ENCODE assay signal across 8 mouse cellular contexts in genomic region chr4:154105381-154106001, GRCm38 (mm10). TPM values are rescaled to one million over a fixed set of nuclear protein-coding genes. Genes with fewer than 3 reads are reported as not detected.
DNase-seq lines count a peak whose midpoint lies in the region; ATAC-seq and TF ChIP-seq lines count a peak whose summit lies in the region.

No protein-coding gene starts in this region.

- H3K4me2 ChIP-seq in intestine, embryonic 16.5 days (ENCODE audit: low read depth, low read length), result peak overlapping the region; percentile 38
- peak overlapping the region; percentile 30 for H3K4me2 ChIP-seq in midbrain, embryonic 13.5 days (replicated peaks)

- TF ChIP-seq POLR2A in spleen, adult 2 months (IDR thresholded peaks at IDR 0.05; ENCODE audit: low read depth, low read length), result no peak

- intact Hi-C loops in gastrocnemius, adult 2 months (cut with DNase I), result no loop called here

- H3K36me3 ChIP-seq in intestine, embryonic 16.5 days (ENCODE audit: control insufficient read depth, insufficient read depth, low read length), result no peaks in the 10 kb centered on the region
- no peaks in the 10 kb centered on the region for H3K36me3 ChIP-seq in limb, embryonic 10.5 days
- H3K36me3 ChIP-seq in midbrain, embryonic 13.5 days, result no peaks in the 10 kb centered on the region
- H3K36me3 ChIP-seq in spleen, adult 2 months (ENCODE audit: control insufficient read depth, insufficient read depth, low read length), result no peaks in the 10 kb centered on the region

- no peak overlapping the region for H3K4me3 ChIP-seq in gastrocnemius, adult 2 months
- H3K4me3 ChIP-seq in intestine, embryonic 16.5 days (ENCODE audit: low read length), result peak overlapping the region; percentile 30
- peak overlapping the region; percentile 28; the same call in 1 of the 2 replicates for H3K4me3 ChIP-seq in limb, embryonic 10.5 days
- no peak overlapping the region for H3K4me3 ChIP-seq in midbrain, embryonic 13.5 days (replicated peaks)
- H3K4me3 ChIP-seq in spleen, adult 2 months (ENCODE audit: extremely low read depth, insufficient read depth, insufficient read length), result no peak overlapping the region

- H3K9ac ChIP-seq in intestine, embryonic 16.5 days (ENCODE audit: low read depth, low read length), result no peak overlapping the region; the same call in 1 of the 2 replicates
- H3K9ac ChIP-seq in midbrain, embryonic 13.5 days (replicated peaks), result 0 out of 2 replicates have a peak overlapping the region, but pooled peaks have one; percentile 2

- H3K4me1 ChIP-seq in intestine, embryonic 16.5 days (ENCODE audit: control insufficient read depth, insufficient read depth, low read length), result 0 out of 2 replicates have a peak, but pooled peaks cover 3% of the 10 kb centered on the region
- peaks cover 7% of the 10 kb centered on the region for H3K4me1 ChIP-seq in limb, embryonic 10.5 days
- H3K4me1 ChIP-seq in midbrain, embryonic 13.5 days (replicated peaks), result peaks cover 4% of the 10 kb centered on the region; the same call in 1 of the 2 replicates
- H3K4me1 ChIP-seq in spleen, adult 2 months (ENCODE audit: control insufficient read depth, insufficient read depth, insufficient read length), result no peaks in the 10 kb centered on the region; the same call in 1 of the 2 replicates

- no peaks in the 10 kb centered on the region for H3K9me3 ChIP-seq in intestine, embryonic 16.5 days (ENCODE audit: control insufficient read depth, low read length)
- no peaks in the 10 kb centered on the region for H3K9me3 ChIP-seq in limb, embryonic 10.5 days (replicated peaks)
- H3K9me3 ChIP-seq in midbrain, embryonic 13.5 days, result no peaks in the 10 kb centered on the region

- peaks cover 3% of the 10 kb centered on the region; the same call in 1 of the 2 replicates for H3K27me3 ChIP-seq in intestine, embryonic 16.5 days (replicated peaks; ENCODE audit: control insufficient read depth, insufficient read depth, low read length)
- peaks cover 70% of the 10 kb centered on the region for H3K27me3 ChIP-seq in limb, embryonic 10.5 days (ENCODE audit: low read depth, poor library complexity, severe bottlenecking)
- peaks cover 30% of the 10 kb centered on the region for H3K27me3 ChIP-seq in midbrain, embryonic 13.5 days
- H3K27me3 ChIP-seq in spleen, adult 2 months (ENCODE audit: control insufficient read depth, insufficient read depth, low read length), result no peaks in the 10 kb centered on the region

- 29% methylated on average over 20 of the region's 20 CpGs for WGBS in intestine, embryonic 16.5 days
- 33% methylated on average over 20 of the region's 20 CpGs for WGBS in limb, embryonic 10.5 days
- WGBS in midbrain, embryonic 13.5 days, result 28% methylated on average over 20 of the region's 20 CpGs
- 26% methylated on average over 20 of the region's 20 CpGs for WGBS in spleen, adult 2 months

- H3K27ac ChIP-seq in gastrocnemius, adult 2 months, result no peak overlapping the region
- H3K27ac ChIP-seq in intestine, embryonic 16.5 days (ENCODE audit: low read length), result no peak overlapping the region
- no peak overlapping the region for H3K27ac ChIP-seq in limb, embryonic 10.5 days
- H3K27ac ChIP-seq in midbrain, embryonic 13.5 days, result no peak overlapping the region
- no peak overlapping the region for H3K27ac ChIP-seq in spleen, adult 2 months (ENCODE audit: insufficient read depth, low read length)

- peak; percentile 29 for DNase-seq in gastrocnemius, adult 18-20 months (ENCODE audit: low spot score)
- DNase-seq in gastrocnemius, adult 8-10 months (ENCODE audit: low spot score in 2 of 2), result no peak
- peak; percentile 78 to 87 for DNase-seq in cerebellum, postnatal 25 days
- DNase-seq in gastrocnemius, adult 2 months, result peak; percentile 64
- peak; percentile 83 for DNase-seq in limb, embryonic 10.5 days (ENCODE audit: low spot score)
- DNase-seq in spleen, adult 2 months (ENCODE audit: low read depth in 1 of 2, low spot score in 2 of 2), result peak; percentile 18 to 32

- TF ChIP-seq CTCF in gastrocnemius, adult 2 months (IDR thresholded peaks at IDR 0.05), result peak; percentile 76
- TF ChIP-seq CTCF in spleen, adult 2 months (IDR thresholded peaks at IDR 0.05; ENCODE audit: extremely low read depth, insufficient read depth, insufficient read length, insufficient replicate concordance), result peak; percentile 57; the same call in 1 of the 2 replicates

- peak; percentile 38; the same call in 1 of the 2 replicates for ATAC-seq in intestine, embryonic 16.5 days
- peak; percentile 63 for ATAC-seq in midbrain, embryonic 13.5 days

RNA-seq across cellular contexts. Expression of gene Trp73, which starts 34.5 kb away (rescaled TPM):
- total RNA-seq in gastrocnemius, adult 18-20 months (2021), result not detected
- total RNA-seq in gastrocnemius, adult 8-10 months (2022), result not detected
- not detected for total RNA-seq in gastrocnemius, adult 2 months (2021)
- polyA plus RNA-seq in intestine, embryonic 16.5 days (2015; fragmentation: Nextera tagmentation; extraction: Ambion mirVana), result 0.11 and 0.12 TPM in 2 replicates
- 0.30 and 0.80 TPM in 2 replicates for polyA plus RNA-seq in limb, embryonic 10.5 days (2016; fragmentation: Nextera tagmentation; extraction: Ambion mirVana)
- polyA plus RNA-seq in midbrain, embryonic 13.5 days (2015; fragmentation: Nextera tagmentation; extraction: Ambion mirVana), result 0.55 and 1.5 TPM in 2 replicates
- polyA plus RNA-seq in spleen, adult 2 months (2012; rRNA removed), result 0.25 and 0.34 TPM in 2 replicates

RNA-seq across cellular contexts. Expression of gene Wrap73, which starts 36.7 kb away (rescaled TPM):
- 10 to 100 TPM; 12.0 to 12.9 TPM for total RNA-seq in gastrocnemius, adult 18-20 months (2021)
- 10 to 100 TPM; 10.4 to 12.8 (median 11.4) TPM for total RNA-seq in gastrocnemius, adult 8-10 months (2022)
- 10 to 100 TPM; 10.6 to 10.8 TPM for total RNA-seq in gastrocnemius, adult 2 months (2021)
- 29.3 and 30.1 TPM in 2 replicates for polyA plus RNA-seq in intestine, embryonic 16.5 days (2015; fragmentation: Nextera tagmentation; extraction: Ambion mirVana)
- polyA plus RNA-seq in limb, embryonic 10.5 days (2016; fragmentation: Nextera tagmentation; extraction: Ambion mirVana), result 43.8 and 49.0 TPM in 2 replicates
- polyA plus RNA-seq in midbrain, embryonic 13.5 days (2015; fragmentation: Nextera tagmentation; extraction: Ambion mirVana), result 47.8 and 50.9 TPM in 2 replicates
- polyA plus RNA-seq in spleen, adult 2 months (2012; rRNA removed), result 24.7 and 31.7 TPM in 2 replicates

RNA-seq across cellular contexts. Expression of gene Tprgl, which starts 55.0 kb away (rescaled TPM):
- total RNA-seq in gastrocnemius, adult 18-20 months (2021), result 100 to 1,000 TPM in 1 of 2 experiments, 10 to 100 TPM in 1; 93.9 to 108 TPM
- 100 to 1,000 TPM in 2 of 4 experiments, 10 to 100 TPM in 2; 97.3 to 122 (median 108) TPM for total RNA-seq in gastrocnemius, adult 8-10 months (2022)
- 100 to 1,000 TPM in 1 of 2 experiments, 10 to 100 TPM in 1; 86.9 to 109 TPM for total RNA-seq in gastrocnemius, adult 2 months (2021)
- 87.9 and 93.9 TPM in 2 replicates for polyA plus RNA-seq in intestine, embryonic 16.5 days (2015; fragmentation: Nextera tagmentation; extraction: Ambion mirVana)
- 100 and 102 TPM in 2 replicates for polyA plus RNA-seq in limb, embryonic 10.5 days (2016; fragmentation: Nextera tagmentation; extraction: Ambion mirVana)
- polyA plus RNA-seq in midbrain, embryonic 13.5 days (2015; fragmentation: Nextera tagmentation; extraction: Ambion mirVana), result 161 and 173 TPM in 2 replicates
- 143 and 179 TPM in 2 replicates for polyA plus RNA-seq in spleen, adult 2 months (2012; rRNA removed)

Comparison
In these comparisons a context has a peak if more than half of its experiments do, and no peak if none do; other contexts are left out.
1. DNase-seq: peak in gastrocnemius, adult 18-20 months (single experiment), cerebellum, postnatal 25 days (2 of 2), gastrocnemius, adult 2 months (single experiment), limb, embryonic 10.5 days (single experiment) and spleen, adult 2 months (2 of 2); none in gastrocnemius, adult 8-10 months (0 of 2).
2. H3K4me3 ChIP-seq: peak in intestine, embryonic 16.5 days (single experiment) and limb, embryonic 10.5 days (single experiment); none in gastrocnemius, adult 2 months (single experiment), midbrain, embryonic 13.5 days (single experiment) and spleen, adult 2 months (single experiment).